Mouse (Mus musculus): Measurements from ENCODE around the gene St6galnac5.

GRCm38 (mm10) chr3:152776363-152776762 is 205.7 kb downstream of the St6galnac5 start:
- TF ChIP-seq POLR2A (IDR thresholded peaks at IDR 0.05; ENCODE audit: low read depth, low read length) (no peak), CTCF (IDR thresholded peaks at IDR 0.05; ENCODE audit: extremely low read depth, insufficient read depth, insufficient read length, insufficient replicate concordance) (no peak)

All from spleen, adult 2 months (tissue).